Mouse (Mus musculus): ENCODE data around the gene Gm3417. TPM values are rescaled to one million over a fixed set of nuclear protein-coding genes. Genes with fewer than 3 reads are reported as not detected.

The Gm3417 gene
- polyA plus RNA-seq, 1 experiment from 2014 or later, result 0.78 TPM

Other genes with a start within 250 kb of the Gm3417 start
- gene Wdr27, start 35.6 kb downstream of the Gm3417 start, polyA plus RNA-seq (2016; fragmentation: Nextera tagmentation; extraction: Ambion mirVana), result 3.4 and 5.0 TPM in 2 replicates
- 21.3 and 25.4 TPM in 2 replicates for gene 1600012H06Rik, start 35.6 kb downstream of the Gm3417 start, polyA plus RNA-seq (2016; fragmentation: Nextera tagmentation; extraction: Ambion mirVana)
- gene Phf10, start 17.5 kb downstream of the Gm3417 start, polyA plus RNA-seq (2016; fragmentation: Nextera tagmentation; extraction: Ambion mirVana), result 31.0 and 32.2 TPM in 2 replicates
- 10.9 and 11.1 TPM in 2 replicates for gene 9030025P20Rik, start 322 bp downstream of the Gm3417 start, polyA plus RNA-seq (2016; fragmentation: Nextera tagmentation; extraction: Ambion mirVana)
- 4.8 and 4.9 TPM in 2 replicates for gene Gm3435, start 31.4 kb upstream of the Gm3417 start, polyA plus RNA-seq (2016; fragmentation: Nextera tagmentation; extraction: Ambion mirVana)
- 76.1 and 100.0 TPM in 2 replicates for gene Ermard, start 62.4 kb upstream of the Gm3417 start, polyA plus RNA-seq (2016; fragmentation: Nextera tagmentation; extraction: Ambion mirVana)
- gene Tcte3, start 62.7 kb upstream of the Gm3417 start, polyA plus RNA-seq (2016; fragmentation: Nextera tagmentation; extraction: Ambion mirVana), result 1.5 TPM in 1 of 2 replicates, not detected in the other
- gene Gm3448, start 62.7 kb upstream of the Gm3417 start, polyA plus RNA-seq (2016; fragmentation: Nextera tagmentation; extraction: Ambion mirVana), result 3.7 and 3.9 TPM in 2 replicates

All from limb, embryonic 10.5 days (tissue).